Mouse (Mus musculus) cerebellum, adult 2 months (tissue): ENCODE data around the gene Armh3.

Experiments
- CTCF ChIP-seq: fragments of 200-500 bp; IDR thresholded peaks from 2 replicates; pipeline ENCODE4 v1.5.1; 2011; ENCODE audit warnings: low read depth, mild to moderate bottlenecking, control low read depth, low read length, moderate library complexity, borderline replicate concordance; ENCODE audit not compliant: insufficient read depth
- POLR2A ChIP-seq: fragments of 200-500 bp; IDR thresholded peaks from 2 replicates; pipeline ENCODE4 v1.6.1; 2011; ENCODE audit warnings: low read length, control low read depth, borderline replicate concordance; ENCODE audit not compliant: insufficient read depth

DNA sequence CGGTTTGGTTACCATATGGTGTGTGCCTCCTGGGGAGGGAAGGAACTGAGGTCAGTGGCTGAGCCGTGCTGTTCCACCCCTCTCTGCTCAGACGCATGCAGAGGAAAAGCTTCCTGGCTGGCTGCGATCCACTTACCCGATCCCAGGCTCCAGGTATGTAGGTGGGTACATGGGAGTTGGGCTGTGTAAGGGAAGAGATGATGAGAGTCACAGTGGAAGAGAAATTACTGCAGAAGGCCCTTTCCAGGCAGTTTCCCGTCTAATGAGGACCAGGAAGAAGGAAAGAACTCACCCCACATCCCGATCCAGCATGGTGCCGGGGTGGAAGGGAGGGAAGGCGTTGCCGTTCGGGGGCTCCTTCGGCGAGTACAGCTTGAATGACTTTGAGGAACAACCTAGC, 37.7 kb upstream of the Armh3 start:
- TF ChIP-seq CTCF (no peak), POLR2A (no peak)
